21 mouse cellular contexts compared by ENCODE assay signal in genomic region chr13:54872004-54872403, GRCm38 (mm10).
DNase-seq lines count a peak whose midpoint lies in the region; ATAC-seq and TF ChIP-seq lines count a peak whose summit lies in the region.
"Had no signal": no experiment of that assay in that cellular context is flagged by ENCODE, and none has a peak within 500 bp of the region (broad histone marks: within the 10 kb centered on the region; RNA-seq: fewer than 3 reads in every experiment).

No protein-coding gene starts in this region.

- no peak overlapping the region for H3K9ac ChIP-seq in midbrain, embryonic 14.5 days (replicated peaks; ENCODE audit: low read length)
- H3K9ac ChIP-seq: embryonic facial prominence, embryonic 13.5 days; forebrain, embryonic 13.5 days; forebrain, postnatal 0 days; heart, embryonic 13.5 days; hindbrain, embryonic 15.5 days had no signal

- 22% methylated on average over 12 of the region's 12 CpGs for WGBS in midbrain, embryonic 14.5 days

- peaks cover 40% of the 10 kb centered on the region for H3K4me1 ChIP-seq in E14TG2a.4 (replicated peaks; ENCODE audit: low read depth, low read length)
- peaks cover 35% of the 10 kb centered on the region for H3K4me1 ChIP-seq in midbrain, embryonic 14.5 days (ENCODE audit: control insufficient read depth, insufficient read depth, low read length)
- H3K4me1 ChIP-seq: heart, embryonic 13.5 days had no signal

- H3K27me3 ChIP-seq in E14TG2a.4 (ENCODE audit: insufficient read depth, low read length): peaks cover 83% of the 10 kb centered on the region
- no peaks in the 10 kb centered on the region for H3K27me3 ChIP-seq in midbrain, embryonic 14.5 days (ENCODE audit: control insufficient read depth, insufficient read depth, low read length)
- H3K27me3 ChIP-seq: hindbrain, embryonic 15.5 days had no signal

- TF ChIP-seq CTCF in E14TG2a.4 (conservative IDR thresholded peaks at IDR 0.05; ENCODE audit: low read length): no peak
- no peak for TF ChIP-seq CTCF in left cerebral cortex, adult 2 months (IDR thresholded peaks at IDR 0.05)

- no peak for DNase-seq in frontal cortex, postnatal 36 days (ENCODE audit: low spot score in 2 of 2)
- peak; percentile 20 for DNase-seq in brain, adult 2 months (ENCODE audit: low read depth, low spot score)
- peak; percentile 51 for DNase-seq in midbrain, embryonic 14.5 days
- DNase-seq in kidney, adult 11 months: no peak
- no peak for DNase-seq in left cerebral cortex, adult 2 months (ENCODE audit: extremely low spot score in 1 of 2, low spot score in 2 of 2)
- DNase-seq: adrenal gland, adult 8-10 months; adrenal gland, postnatal 36 days; cerebellum, adult 11-12 months; cerebellum, adult 9-10 months; cerebellum, postnatal 25 days; forebrain, postnatal 0 days; gastrocnemius, postnatal 36 days; heart, adult 11 months; heart, postnatal 36 days had no signal

- H3K9me3 ChIP-seq in E14TG2a.4 (ENCODE audit: low read length): no peaks in the 10 kb centered on the region
- no peaks in the 10 kb centered on the region for H3K9me3 ChIP-seq in midbrain, embryonic 14.5 days (ENCODE audit: control insufficient read depth, low read length)
- H3K9me3 ChIP-seq: embryonic facial prominence, embryonic 13.5 days; forebrain, embryonic 13.5 days; G1E; heart, embryonic 13.5 days; hindbrain, embryonic 15.5 days had no signal

- H3K36me3 ChIP-seq in E14TG2a.4 (ENCODE audit: insufficient read depth, low read length): no peaks in the 10 kb centered on the region
- no peaks in the 10 kb centered on the region for H3K36me3 ChIP-seq in midbrain, embryonic 14.5 days (ENCODE audit: control insufficient read depth, insufficient read depth, low read length)
- H3K36me3 ChIP-seq: embryonic facial prominence, embryonic 13.5 days; G1E; heart, embryonic 13.5 days; hindbrain, embryonic 15.5 days had no signal

- H3K4me3 ChIP-seq in E14TG2a.4 (replicated peaks; ENCODE audit: low read length): peak overlapping the region; percentile 67
- no peak overlapping the region for H3K4me3 ChIP-seq in midbrain, embryonic 14.5 days (replicated peaks; ENCODE audit: low read depth, low read length)
- no peak overlapping the region for H3K4me3 ChIP-seq in left cerebral cortex, adult 2 months
- H3K4me3 ChIP-seq: embryonic facial prominence, embryonic 13.5 days; forebrain, embryonic 13.5 days; heart, embryonic 13.5 days; hindbrain, embryonic 15.5 days had no signal

- intact Hi-C loops in left cerebral cortex, adult 2 months (cut with DNase I): loop anchor here (5.0 kb wide), 1 partner anchor 55 kb away; no protein-coding TSS in a partner anchor

- H3K4me2 ChIP-seq in midbrain, embryonic 14.5 days (ENCODE audit: low read length): no peak overlapping the region
- H3K4me2 ChIP-seq: embryonic facial prominence, embryonic 13.5 days; forebrain, embryonic 13.5 days; heart, embryonic 13.5 days; hindbrain, embryonic 15.5 days had no signal

- peak; percentile 23; the same call in 1 of the 2 replicates for ATAC-seq in frontal cortex, adult (ENCODE audit: low TSS enrichment)
- no peak for ATAC-seq in midbrain, embryonic 14.5 days (ENCODE audit: low FRiP score, low TSS enrichment)
- ATAC-seq: forebrain, embryonic 13.5 days; forebrain, postnatal 0 days had no signal

- H3K27ac ChIP-seq in midbrain, embryonic 14.5 days (replicated peaks; ENCODE audit: low read depth, low read length): peak overlapping the region; percentile 37; the same call in 1 of the 2 replicates
- no peak overlapping the region for H3K27ac ChIP-seq in left cerebral cortex, adult 2 months
- H3K27ac ChIP-seq: embryonic facial prominence, embryonic 13.5 days; forebrain, embryonic 13.5 days; heart, embryonic 13.5 days; hindbrain, embryonic 15.5 days had no signal

Comparison
In these comparisons a context has a peak if more than half of its experiments do, and no peak if none do; other contexts are left out.
1. DNase-seq: peak in brain, adult 2 months (single experiment) and midbrain, embryonic 14.5 days (single experiment); none in frontal cortex, postnatal 36 days (0 of 2), kidney, adult 11 months (single experiment) and left cerebral cortex, adult 2 months (0 of 2).